Mouse (Mus musculus): ENCODE results near the gene Oas1d. TPM values are rescaled to one million over a fixed set of nuclear protein-coding genes. Genes with fewer than 3 reads are reported as not detected.

Oas1d gene
- polyA plus RNA-seq, 1 experiment from 2014 or later = not detected

Other genes starting within 250 kb of the Oas1d start
- gene Dtx1, start 202.6 kb upstream of the Oas1d start, polyA plus RNA-seq (2015; fragmentation: Nextera tagmentation; extraction: Ambion mirVana) = 6.2 and 7.2 TPM in 2 replicates
- 0.21 and 0.38 TPM in 2 replicates for gene Oas2, start 164.7 kb upstream of the Oas1d start, polyA plus RNA-seq (2015; fragmentation: Nextera tagmentation; extraction: Ambion mirVana)
- 0.11 and 0.25 TPM in 2 replicates for gene Oas3, start 136.9 kb upstream of the Oas1d start, polyA plus RNA-seq (2015; fragmentation: Nextera tagmentation; extraction: Ambion mirVana)
- gene Oas1e, start 119.0 kb upstream of the Oas1d start, polyA plus RNA-seq (2015; fragmentation: Nextera tagmentation; extraction: Ambion mirVana) = not detected in 2 replicates
- gene Oas1c, start 102.0 kb upstream of the Oas1d start, polyA plus RNA-seq (2015; fragmentation: Nextera tagmentation; extraction: Ambion mirVana) = 0.32 and 0.46 TPM in 2 replicates
- not detected in 2 replicates for gene Oas1f, start 67.2 kb upstream of the Oas1d start, polyA plus RNA-seq (2015; fragmentation: Nextera tagmentation; extraction: Ambion mirVana)
- not detected in 2 replicates for gene Oas1h, start 53.1 kb upstream of the Oas1d start, polyA plus RNA-seq (2015; fragmentation: Nextera tagmentation; extraction: Ambion mirVana)
- gene Oas1g, start 26.9 kb upstream of the Oas1d start, polyA plus RNA-seq (2015; fragmentation: Nextera tagmentation; extraction: Ambion mirVana) = 0.14 and 0.59 TPM in 2 replicates
- 1.2 and 1.5 TPM in 2 replicates for gene Oas1a, start 7.0 kb upstream of the Oas1d start, polyA plus RNA-seq (2015; fragmentation: Nextera tagmentation; extraction: Ambion mirVana)
- gene Rph3a, start 95.6 kb downstream of the Oas1d start, polyA plus RNA-seq (2015; fragmentation: Nextera tagmentation; extraction: Ambion mirVana) = 0.15 and 0.19 TPM in 2 replicates

Data from embryonic facial prominence, embryonic 13.5 days (tissue).